Mouse (Mus musculus) ES-E14 (cell line): ENCODE results near the gene Dock10. TPM values are rescaled to one million over a fixed set of nuclear protein-coding genes. Genes with fewer than 3 reads are reported as not detected.

ENCODE experiments used
- DNase-seq: peaks from one replicate; pipeline ENCODE4 v3.0.0-alpha.2; 2013; ENCODE audit warnings: low read depth, low spot score
- H3K27ac ChIP-seq: 2 replicates; pipeline ENCODE4 v1.5.1; 2012; ENCODE audit warnings: low read depth, mild to moderate bottlenecking, low read length, moderate library complexity, mixed read lengths; ENCODE audit not compliant: poor library complexity, insufficient read depth, severe bottlenecking
- H3K36me3 ChIP-seq: 2 replicates; pipeline ENCODE4 v1.6.1; 2012; ENCODE audit warnings: mild to moderate bottlenecking, low read length, moderate library complexity, mixed read lengths; ENCODE audit not compliant: control insufficient read depth, poor library complexity, insufficient read depth, severe bottlenecking
- H3K4me1 ChIP-seq, 2 experiments: fragments of 150-350 bp in 1 of 2; sonication (generic) in 1 of 2; 2 replicates each; pipeline ENCODE4 v1.6.1; 2012; ENCODE audit warnings: low read length in 2 of 2, mild to moderate bottlenecking in 1 of 2, mixed read lengths in 1 of 2; ENCODE audit not compliant: control insufficient read depth in 2 of 2, insufficient read depth in 2 of 2, poor library complexity in 1 of 2
- H3K4me3 ChIP-seq, 2 experiments: fragments of 150-350 bp in 1 of 2; sonication (generic) in 1 of 2; 2 replicates each; pipeline ENCODE4 v1.5.1; 2012; ENCODE audit warnings: low read length in 2 of 2, low read depth in 1 of 2, mild to moderate bottlenecking in 1 of 2, mixed read lengths in 1 of 2; ENCODE audit not compliant: insufficient read depth in 1 of 2, poor library complexity in 1 of 2, severe bottlenecking in 1 of 2
- H3K9ac ChIP-seq: 2 replicates; pipeline ENCODE4 v1.6.1; 2012; ENCODE audit warnings: low read depth, mild to moderate bottlenecking, low read length, mixed read lengths; ENCODE audit not compliant: poor library complexity, insufficient read depth, severe bottlenecking
- H3K9me3 ChIP-seq: fragments of 150-350 bp; sonication (generic); 2 replicates; pipeline ENCODE4 v1.6.1; 2012; ENCODE audit warnings: low read depth, mild to moderate bottlenecking, low read length; ENCODE audit not compliant: control insufficient read depth, insufficient read depth
- CHD2 ChIP-seq: IDR thresholded peaks from 2 replicates; pipeline ENCODE4 v1.6.1; 2014; ENCODE audit warnings: mild to moderate bottlenecking, low read depth, low read length, inconsistent platforms
- HCFC1 ChIP-seq: IDR thresholded peaks from 2 replicates; pipeline ENCODE4 v1.6.1; 2012; ENCODE audit warnings: low read length, inconsistent platforms, borderline replicate concordance; ENCODE audit not compliant: insufficient read depth
- MAFK ChIP-seq: IDR thresholded peaks from 2 replicates; pipeline ENCODE4 v1.6.1; 2014; ENCODE audit warnings: mild to moderate bottlenecking, low read depth, low read length, inconsistent platforms; ENCODE audit not compliant: insufficient read depth
- ZC3H11A ChIP-seq: IDR thresholded peaks from 2 replicates; pipeline ENCODE4 v1.6.1; 2012; ENCODE audit warnings: low read depth, mild to moderate bottlenecking, inconsistent platforms, low read length, borderline replicate concordance
- ZNF384 ChIP-seq: IDR thresholded peaks from 2 replicates; pipeline ENCODE4 v1.6.1; 2012; ENCODE audit warnings: low read depth, low read length, inconsistent platforms
- in situ Hi-C, 2 experiments: fragments of 600-800 bp; cut with MboI; formaldehyde crosslinking; loops; one replicate each; pipeline ENCODE4 v1.15.1; 2025; ENCODE audit warnings: low sequenced_read_pairs in 2 of 2, inconsistent platforms in 1 of 2; ENCODE audit not compliant: unreplicated experiment in 2 of 2
- total RNA-seq: library from RNA; depleted of rRNA; stranded (reverse); fragments of 300-350 nt; gene quantifications from 2 replicates; pipeline ENCODE4 v1.2.3, GENCODE M21; 2012

Gene Dock10
- total RNA-seq, 1 experiment = 0.67 TPM

DNA sequence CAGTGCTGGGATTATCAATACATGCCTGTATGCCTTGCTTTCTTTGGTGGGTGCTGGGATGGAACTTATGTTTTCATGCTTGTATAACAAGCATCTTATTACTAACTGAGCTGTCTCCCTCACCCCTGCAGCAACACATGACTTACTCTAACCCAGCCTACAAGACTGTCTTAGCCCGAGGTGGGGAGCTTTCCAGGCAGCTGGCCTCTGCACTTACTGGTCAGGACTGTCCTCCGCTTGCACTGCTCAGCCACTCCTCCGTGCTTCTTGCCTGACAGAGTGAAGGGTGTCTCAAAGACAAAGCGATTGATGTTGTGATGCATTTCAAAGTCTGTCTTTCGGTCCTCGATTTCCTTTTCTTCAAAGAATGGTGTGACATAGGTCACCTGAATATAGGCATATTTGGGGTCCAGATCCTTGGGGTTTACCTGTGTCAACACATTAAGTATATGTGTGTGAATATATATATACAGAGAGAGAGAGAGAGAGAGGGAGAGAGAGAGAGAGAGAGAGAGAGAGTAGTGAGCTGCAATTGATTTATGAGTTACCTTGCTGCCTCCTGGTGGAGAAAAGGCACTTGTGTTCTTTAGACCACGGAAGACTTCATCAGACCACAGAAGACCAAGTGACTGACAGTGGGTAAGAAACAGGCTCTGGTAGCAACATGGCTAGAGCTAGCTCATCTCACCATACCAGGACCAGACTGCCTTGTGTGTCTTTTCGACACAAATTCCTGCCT is 245.9 kb downstream of the Dock10 start:
- no peaks in the 10 kb centered on the region for H3K4me1 ChIP-seq
- TF ChIP-seq ZNF384 (no peak), MAFK (no peak), ZC3H11A (no peak), HCFC1 (no peak), CHD2 (no peak)
- no peaks in the 10 kb centered on the region for H3K9me3 ChIP-seq
- in situ Hi-C loops = loop anchor here in 1 of 2 experiments (10.0 kb wide), 1 partner anchor 338 kb away; no protein-coding TSS in a partner anchor
- H3K36me3 ChIP-seq = no peaks in the 10 kb centered on the region
- H3K9ac ChIP-seq = no peak overlapping the region
- no peak overlapping the region for H3K4me3 ChIP-seq
- H3K27ac ChIP-seq = no peak overlapping the region
- DNase-seq = peak; percentile 4

DNA sequence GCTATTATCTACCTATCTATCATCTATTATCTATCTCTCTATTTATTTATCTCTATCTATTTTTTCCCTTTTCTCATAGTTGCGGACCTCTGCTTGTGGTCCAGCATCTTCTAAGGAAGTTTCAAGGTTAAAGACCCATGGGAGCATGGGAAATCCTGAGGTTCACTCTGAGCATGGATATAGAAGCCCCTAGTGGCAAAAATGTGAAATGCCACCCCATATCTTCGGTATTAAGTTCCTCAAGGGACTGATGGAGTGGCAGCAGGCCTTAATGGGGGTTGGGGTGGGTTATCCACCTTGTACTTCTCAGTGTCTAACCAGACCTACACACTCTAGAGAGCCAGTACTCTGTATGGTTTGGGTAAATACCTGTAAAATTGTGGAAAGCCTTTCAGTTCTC is 253.6 kb downstream of the Dock10 start:
- no peak overlapping the region for H3K4me3 ChIP-seq
- H3K27ac ChIP-seq = no peak overlapping the region
- in situ Hi-C loops = no loop called here
- H3K9ac ChIP-seq = no peak overlapping the region
- TF ChIP-seq HCFC1 = no peak
- TF ChIP-seq ZNF384 = no peak
- no peak for TF ChIP-seq MAFK
- TF ChIP-seq CHD2 = no peak
- TF ChIP-seq ZC3H11A = no peak
- H3K36me3 ChIP-seq = no peaks in the 10 kb centered on the region
- H3K9me3 ChIP-seq = no peaks in the 10 kb centered on the region
- no peaks in the 10 kb centered on the region for H3K4me1 ChIP-seq
- DNase-seq = peak; percentile 26

DNA sequence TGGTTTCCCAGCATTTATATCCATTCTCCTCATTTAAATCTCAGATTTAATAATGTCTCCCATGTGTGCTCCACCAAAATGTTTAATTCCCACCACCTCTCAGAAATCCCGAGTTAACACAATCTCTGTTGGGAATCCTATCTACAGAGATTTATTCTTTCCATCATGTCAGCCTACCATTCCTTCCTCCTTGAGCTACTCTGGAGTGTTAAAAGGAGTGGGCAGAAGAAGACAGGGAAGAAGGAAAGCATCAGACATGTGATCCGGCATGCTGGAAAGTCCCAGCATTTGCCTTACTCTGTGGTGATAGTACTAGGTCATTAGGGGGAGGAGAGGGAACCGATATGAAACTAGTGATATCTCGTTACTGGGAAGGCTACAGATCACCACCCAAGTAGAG is 254.2 kb downstream of the Dock10 start:
- Histone ChIP-seq H3K27ac (no peak overlapping the region), H3K9ac (no peak overlapping the region), H3K9me3 (no peaks in the 10 kb centered on the region), H3K36me3 (no peaks in the 10 kb centered on the region), H3K4me3 (no peak overlapping the region), H3K4me1 (no peaks in the 10 kb centered on the region)
- in situ Hi-C loops = no loop called here
- no peak for DNase-seq
- no peak for TF ChIP-seq CHD2

DNA sequence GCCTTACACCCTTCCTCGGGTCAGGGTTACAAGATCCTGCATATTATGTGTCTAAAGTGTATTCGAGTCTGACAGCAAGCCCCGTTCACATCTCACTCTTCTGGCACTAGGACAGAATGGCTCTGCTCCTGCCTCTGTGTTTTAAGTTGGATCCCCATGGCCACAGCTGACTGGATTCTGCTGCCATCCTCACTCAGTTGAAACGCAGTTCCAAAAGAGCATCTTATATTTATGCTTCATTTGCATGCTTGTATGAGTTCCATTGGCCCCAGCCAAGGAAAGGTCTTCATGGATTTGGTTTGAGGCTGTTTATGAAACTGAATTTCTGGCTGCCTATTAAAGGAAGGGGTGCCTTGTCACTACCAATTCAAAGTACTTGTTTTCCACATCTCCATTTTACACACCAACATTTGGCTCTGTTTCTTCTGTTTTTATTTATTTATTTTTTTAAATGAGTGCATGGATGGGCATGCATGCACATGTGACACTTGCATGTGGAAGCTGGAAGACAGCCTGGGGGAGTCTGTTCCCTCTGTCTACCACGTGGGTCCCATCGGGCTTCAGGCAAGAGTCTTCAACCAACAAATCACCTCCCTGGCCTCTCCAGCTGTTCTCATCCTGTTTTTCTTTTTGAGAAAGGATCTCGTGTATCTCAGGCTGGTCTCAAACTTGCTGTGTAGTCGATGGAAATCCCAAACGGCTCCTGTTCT is 255.7 kb downstream of the Dock10 start:
- H3K9me3 ChIP-seq = no peaks in the 10 kb centered on the region
- in situ Hi-C loops = no loop called here

DNA sequence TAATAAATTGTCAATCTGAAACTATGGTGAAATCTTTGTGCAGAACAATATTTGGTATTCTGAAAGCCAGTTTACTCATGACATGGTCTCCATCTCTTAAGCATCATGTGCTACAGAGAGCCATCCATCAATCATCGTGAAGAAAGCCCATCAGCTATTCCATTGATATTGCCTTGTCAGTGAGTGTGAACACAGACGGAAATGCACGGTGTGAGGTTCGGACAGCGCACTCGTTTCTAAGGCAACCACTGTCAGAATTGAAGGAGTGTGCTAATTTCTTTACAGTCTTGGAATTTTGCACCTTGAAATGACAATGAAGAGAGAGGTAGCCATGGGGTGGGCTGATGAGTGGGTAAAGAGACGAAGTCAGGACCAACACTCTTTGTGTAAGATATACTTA is 259.1 kb downstream of the Dock10 start:
- H3K9me3 ChIP-seq = no peaks in the 10 kb centered on the region
- no peak overlapping the region for H3K27ac ChIP-seq
- no peaks in the 10 kb centered on the region for H3K36me3 ChIP-seq
- H3K4me3 ChIP-seq = no peak overlapping the region
- H3K4me1 ChIP-seq = no peaks in the 10 kb centered on the region
- TF ChIP-seq ZNF384 = no peak
- TF ChIP-seq CHD2 = no peak
- no peak for TF ChIP-seq MAFK
- no peak for TF ChIP-seq HCFC1
- in situ Hi-C loops = no loop called here
- DNase-seq = no peak
- no peak overlapping the region for H3K9ac ChIP-seq

More for the DNA sequence above, 255.7 kb downstream of the Dock10 start:
- Histone ChIP-seq H3K9ac (no peak overlapping the region), H3K27ac (no peak overlapping the region), H3K4me1 (no peaks in the 10 kb centered on the region), H3K4me3 (no peak overlapping the region), H3K36me3 (no peaks in the 10 kb centered on the region)
- TF ChIP-seq CHD2 (no peak), ZC3H11A (no peak), ZNF384 (no peak), HCFC1 (no peak), MAFK (no peak)
- DNase-seq = no peak
